Mouse (Mus musculus) intestine, embryonic 15.5 days (tissue): ENCODE data around the gene Ackr3. TPM values are rescaled to one million over a fixed set of nuclear protein-coding genes. Genes with fewer than 3 reads are reported as not detected.
A peak's percentile ranks its signal among the peaks of the same experiment; 100 is the strongest.

ENCODE experiments used
- ATAC-seq: fragments of 200-750 bp; cut with Nextera tagmentation; 2 replicates; pipeline ENCODE4 v1.8.0; 2017; ENCODE audit warnings: moderate TSS enrichment, moderate library complexity
- H3K27ac ChIP-seq: fragments of 300-500 bp; sonication (generic); 2 replicates; pipeline ENCODE4 v1.5.1; 2015; ENCODE audit warnings: mild to moderate bottlenecking, inconsistent platforms
- H3K27me3 ChIP-seq: fragments of 300-500 bp; sonication (generic); replicated peaks from 2 replicates; pipeline ENCODE4 v1.6.1; 2015; ENCODE audit warnings: inconsistent platforms
- H3K36me3 ChIP-seq: fragments of 300-500 bp; sonication (generic); 2 replicates; pipeline ENCODE4 v1.6.1; 2015; ENCODE audit warnings: inconsistent platforms
- H3K4me1 ChIP-seq: fragments of 300-500 bp; sonication (generic); replicated peaks from 2 replicates; pipeline ENCODE4 v1.6.1; 2015; ENCODE audit warnings: inconsistent platforms
- H3K4me2 ChIP-seq: fragments of 300-500 bp; sonication (generic); replicated peaks from 2 replicates; pipeline ENCODE4 v1.6.1; 2015; ENCODE audit warnings: mild to moderate bottlenecking, inconsistent platforms
- H3K4me3 ChIP-seq: fragments of 300-500 bp; sonication (generic); replicated peaks from 2 replicates; pipeline ENCODE4 v1.5.1; 2015; ENCODE audit warnings: inconsistent platforms
- H3K9ac ChIP-seq: fragments of 300-500 bp; sonication (generic); 2 replicates; pipeline ENCODE4 v1.6.1; 2015; ENCODE audit warnings: inconsistent platforms
- H3K9me3 ChIP-seq: fragments of 300-500 bp; sonication (generic); 2 replicates; pipeline ENCODE4 v1.6.1; 2016; ENCODE audit warnings: inconsistent platforms
- WGBS: fragments of 180-500 bp; shearing (Covaris S2); methylation state at CpG from one replicate; pipeline ENCODE4 v1.1.7; 2015; 5-methylcytosine and 5-hydroxymethylcytosine counted together
- polyA plus RNA-seq: library from polyadenylated mRNA; unstranded; fragments of >200 nt; fragmentation: Nextera tagmentation; extraction: Ambion mirVana; gene quantifications from 2 replicates; pipeline ENCODE4 v1.2.1, GENCODE M21; 2015

Ackr3 gene
- polyA plus RNA-seq, 1 experiment from 2014 or later, result 13.0 TPM

DNA sequence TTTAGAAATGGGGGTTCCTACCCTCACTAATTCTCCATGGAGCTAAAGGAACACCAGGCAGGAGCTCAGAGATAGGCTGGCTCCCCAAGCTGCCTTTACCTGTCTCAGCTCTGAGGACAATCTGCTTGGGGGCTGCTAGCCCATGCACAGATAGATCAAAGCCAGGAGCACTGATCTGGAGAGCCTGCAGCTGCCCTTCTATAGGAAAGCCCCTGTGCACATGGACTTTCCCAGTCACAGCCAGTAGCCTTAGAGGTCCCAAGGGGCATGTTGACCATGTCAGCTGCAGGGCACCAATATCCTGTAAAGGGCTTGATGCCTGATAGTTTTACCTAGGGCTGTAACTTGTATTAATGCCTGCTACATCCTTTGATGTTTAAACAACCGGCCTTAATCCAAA, 12.6 kb downstream of the Ackr3 start:
- Histone ChIP-seq H3K9ac (no peak overlapping the region), H3K4me2 (no peak overlapping the region), H3K27me3 (no peaks in the 10 kb centered on the region), H3K36me3 (no peaks in the 10 kb centered on the region), H3K4me3 (no peak overlapping the region), H3K4me1 (no peaks in the 10 kb centered on the region), H3K9me3 (no peaks in the 10 kb centered on the region), H3K27ac (no peak overlapping the region)
- no peak for ATAC-seq
- WGBS, result 55% methylated on average over 1 of the region's 1 CpGs

DNA sequence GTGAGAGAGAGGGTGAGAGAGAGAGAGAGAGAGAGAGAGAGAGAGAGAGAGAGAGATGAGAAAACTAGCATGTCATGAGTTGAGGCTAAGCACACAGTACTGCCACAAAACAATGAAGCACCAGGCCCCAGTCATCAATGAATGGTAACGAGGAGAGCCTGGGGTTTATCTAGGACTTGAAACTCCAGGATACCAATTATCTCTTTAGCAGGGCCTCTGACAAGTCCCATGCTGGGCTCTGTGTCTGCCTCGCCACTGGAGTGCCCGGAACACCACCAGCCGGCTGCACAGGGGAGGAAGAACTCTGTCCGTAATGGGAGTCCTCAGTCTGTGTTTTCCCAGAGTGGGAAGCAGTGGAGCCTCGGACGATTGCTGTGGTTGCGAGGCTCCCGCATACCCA, 16.5 kb downstream of the Ackr3 start:
- Histone ChIP-seq H3K36me3 (no peaks in the 10 kb centered on the region), H3K9ac (no peak overlapping the region), H3K4me3 (no peak overlapping the region), H3K27me3 (no peaks in the 10 kb centered on the region), H3K4me1 (0 out of 2 replicates have a peak, but pooled peaks cover under 1% of the 10 kb centered on the region), H3K4me2 (no peak overlapping the region), H3K27ac (no peak overlapping the region), H3K9me3 (no peaks in the 10 kb centered on the region)
- no peak for ATAC-seq
- 40% methylated on average over 9 of the region's 9 CpGs for WGBS

DNA sequence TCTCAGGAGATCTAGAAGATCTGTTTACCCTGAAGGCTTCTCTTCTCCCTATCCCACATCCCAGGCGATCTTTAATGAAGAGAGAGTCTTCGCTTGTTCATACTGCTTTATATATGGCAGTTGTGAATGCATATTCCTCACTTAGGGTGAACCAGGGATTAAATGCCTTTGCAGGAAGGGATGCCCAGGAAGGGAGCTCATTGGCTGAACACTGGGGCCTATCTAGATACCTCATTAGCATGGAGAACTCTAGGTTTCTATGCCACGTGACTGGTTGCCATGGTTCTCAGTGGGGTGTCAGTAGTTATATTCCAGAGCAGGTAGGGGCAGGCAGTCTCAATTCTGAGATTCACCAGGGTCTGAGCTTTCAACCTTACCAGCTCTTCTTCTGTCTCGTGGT, 17.1 kb downstream of the Ackr3 start:
- no peak overlapping the region for H3K9ac ChIP-seq

DNA sequence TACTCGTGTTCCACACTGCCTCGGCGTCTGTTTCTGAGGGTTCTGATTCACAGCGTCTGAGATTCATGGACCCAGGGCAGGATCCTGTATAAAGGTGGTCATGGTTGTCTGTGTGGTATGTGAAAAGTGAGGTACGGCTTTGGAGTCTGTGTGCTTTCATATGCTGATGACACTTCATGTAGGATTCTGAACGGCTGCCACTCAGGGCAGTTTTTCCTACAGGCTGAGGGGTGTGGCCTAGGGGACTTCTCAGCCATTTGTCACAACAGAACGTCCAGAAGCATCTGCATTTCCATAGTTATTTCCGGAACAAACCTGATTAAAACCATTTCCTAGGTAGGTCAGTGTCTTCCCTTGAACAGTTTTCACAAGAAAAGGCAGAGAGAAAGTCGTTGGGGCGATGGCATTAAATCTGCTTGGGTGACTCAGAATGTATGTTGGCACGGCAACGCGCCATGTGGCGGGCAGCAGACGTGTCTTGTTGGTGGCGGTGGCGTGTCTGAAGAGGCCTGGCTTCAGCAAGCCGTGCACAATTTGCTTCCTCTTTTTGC, 18.1 kb downstream of the Ackr3 start:
- H3K4me1 ChIP-seq, result 0 out of 2 replicates have a peak, but pooled peaks cover 6% of the 10 kb centered on the region
- no peaks in the 10 kb centered on the region for H3K36me3 ChIP-seq
- no peak overlapping the region for H3K4me3 ChIP-seq
- H3K4me2 ChIP-seq, result no peak overlapping the region
- WGBS, result 80% methylated on average over 18 of the region's 18 CpGs
- H3K27me3 ChIP-seq, result no peaks in the 10 kb centered on the region
- no peak for ATAC-seq
- no peaks in the 10 kb centered on the region for H3K9me3 ChIP-seq
- H3K9ac ChIP-seq, result no peak overlapping the region
- no peak overlapping the region for H3K27ac ChIP-seq

More for the DNA sequence above, 17.1 kb downstream of the Ackr3 start:
- 79% methylated on average over 4 of the region's 4 CpGs for WGBS
- H3K4me3 ChIP-seq, result no peak overlapping the region
- no peak overlapping the region for H3K4me2 ChIP-seq
- no peaks in the 10 kb centered on the region for H3K9me3 ChIP-seq
- no peak for ATAC-seq
- no peaks in the 10 kb centered on the region for H3K36me3 ChIP-seq
- H3K27me3 ChIP-seq, result no peaks in the 10 kb centered on the region
- H3K27ac ChIP-seq, result no peak overlapping the region
- H3K4me1 ChIP-seq, result 0 out of 2 replicates have a peak, but pooled peaks cover 6% of the 10 kb centered on the region

DNA sequence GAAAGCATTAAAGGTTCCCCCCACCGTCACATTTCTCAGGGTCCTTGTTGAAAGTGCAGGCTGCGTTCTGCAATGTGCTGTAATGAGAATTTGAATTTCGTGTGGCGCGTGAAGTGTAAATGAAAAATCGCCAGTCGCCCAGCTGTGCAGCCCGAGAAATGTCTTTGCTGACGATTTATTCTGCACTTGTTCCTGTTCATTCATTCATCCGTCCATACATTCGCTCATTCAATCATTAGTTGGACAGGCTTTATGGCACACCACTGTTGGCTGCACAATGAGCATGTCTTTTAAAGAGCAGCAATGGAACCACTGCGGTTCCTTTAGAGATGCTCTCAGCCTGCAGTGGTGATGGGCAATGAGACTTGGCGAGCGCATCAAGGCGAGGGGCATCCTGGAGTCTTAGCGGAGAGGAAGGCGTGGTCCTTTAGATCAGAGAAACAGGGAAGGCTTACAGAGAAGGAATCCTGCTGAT, 18.7 kb downstream of the Ackr3 start:
- no peak overlapping the region for H3K4me2 ChIP-seq
- H3K27ac ChIP-seq, result no peak overlapping the region
- H3K27me3 ChIP-seq, result no peaks in the 10 kb centered on the region
- WGBS, result 88% methylated on average over 17 of the region's 17 CpGs
- 0 out of 2 replicates have a peak, but pooled peaks cover 7% of the 10 kb centered on the region for H3K4me1 ChIP-seq
- no peak overlapping the region for H3K9ac ChIP-seq
- H3K36me3 ChIP-seq, result no peaks in the 10 kb centered on the region
- no peak for ATAC-seq
- no peak overlapping the region for H3K4me3 ChIP-seq
- no peaks in the 10 kb centered on the region for H3K9me3 ChIP-seq

DNA sequence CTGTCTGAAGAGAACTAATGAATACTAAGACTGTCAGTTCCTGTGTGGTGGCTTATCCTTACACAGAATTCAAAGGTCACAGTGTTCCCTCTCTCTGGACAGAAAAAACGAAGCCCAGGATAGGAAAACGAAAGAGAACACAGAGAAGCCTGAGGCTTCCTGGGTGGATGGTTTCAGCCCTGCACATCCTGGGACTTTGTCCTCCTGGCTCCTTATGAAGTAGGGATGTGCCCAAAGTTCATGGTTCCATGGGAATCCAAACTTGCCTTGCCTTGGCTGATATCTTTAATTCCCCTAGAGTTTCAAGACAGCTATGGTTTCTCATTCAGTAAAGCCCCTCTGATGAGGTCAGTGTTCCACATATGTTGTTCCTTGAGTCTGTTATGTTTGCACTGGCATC, 19.2 kb downstream of the Ackr3 start:
- H3K36me3 ChIP-seq, result no peaks in the 10 kb centered on the region
- H3K4me3 ChIP-seq, result no peak overlapping the region
- H3K9ac ChIP-seq, result no peak overlapping the region
- no peaks in the 10 kb centered on the region for H3K27me3 ChIP-seq
- H3K27ac ChIP-seq, result no peak overlapping the region
- no peak overlapping the region for H3K4me2 ChIP-seq
- 0 out of 2 replicates have a peak, but pooled peaks cover 11% of the 10 kb centered on the region for H3K4me1 ChIP-seq
- 75% methylated on average over 2 of the region's 2 CpGs for WGBS
- no peak for ATAC-seq
- H3K9me3 ChIP-seq, result no peaks in the 10 kb centered on the region

DNA sequence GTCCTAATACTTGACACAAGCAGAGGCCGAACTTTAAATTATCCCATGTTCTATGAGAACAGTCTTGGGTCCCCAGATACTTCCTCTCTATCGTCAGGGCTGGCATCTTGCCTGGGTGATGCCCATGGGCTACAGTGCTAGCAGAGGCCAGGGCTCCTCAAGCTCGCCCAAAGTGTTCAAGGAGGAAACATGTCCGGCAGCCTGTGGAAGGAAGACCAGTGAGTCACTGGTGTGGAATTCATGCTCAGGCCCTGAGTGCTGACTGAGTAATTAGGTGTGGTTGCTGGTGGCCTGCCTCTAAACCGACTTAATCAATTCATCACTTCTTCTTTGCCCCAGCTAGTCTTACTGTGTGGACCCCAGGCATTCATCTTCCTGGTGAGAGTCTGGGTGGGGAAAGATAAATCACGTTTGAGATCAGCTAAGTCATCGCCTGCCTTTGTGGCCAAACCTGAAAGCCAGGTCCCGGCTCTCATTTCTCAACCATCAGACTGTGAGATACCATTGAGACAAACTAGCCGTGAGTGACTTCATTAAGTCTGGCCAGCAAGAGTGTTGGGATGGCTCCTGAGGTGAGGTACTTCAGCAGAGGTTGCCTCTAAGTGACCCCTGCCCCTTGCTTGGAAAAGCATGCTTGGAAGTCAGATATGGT, 21.9 kb downstream of the Ackr3 start:
- Histone ChIP-seq H3K9ac (no peak overlapping the region), H3K9me3 (no peaks in the 10 kb centered on the region), H3K27me3 (no peaks in the 10 kb centered on the region), H3K4me1 (0 out of 2 replicates have a peak, but pooled peaks cover 15% of the 10 kb centered on the region), H3K36me3 (no peaks in the 10 kb centered on the region), H3K27ac (no peak overlapping the region), H3K4me2 (no peak overlapping the region), H3K4me3 (no peak overlapping the region)
- 47% methylated on average over 9 of the region's 9 CpGs for WGBS
- ATAC-seq, result peak; percentile 57

DNA sequence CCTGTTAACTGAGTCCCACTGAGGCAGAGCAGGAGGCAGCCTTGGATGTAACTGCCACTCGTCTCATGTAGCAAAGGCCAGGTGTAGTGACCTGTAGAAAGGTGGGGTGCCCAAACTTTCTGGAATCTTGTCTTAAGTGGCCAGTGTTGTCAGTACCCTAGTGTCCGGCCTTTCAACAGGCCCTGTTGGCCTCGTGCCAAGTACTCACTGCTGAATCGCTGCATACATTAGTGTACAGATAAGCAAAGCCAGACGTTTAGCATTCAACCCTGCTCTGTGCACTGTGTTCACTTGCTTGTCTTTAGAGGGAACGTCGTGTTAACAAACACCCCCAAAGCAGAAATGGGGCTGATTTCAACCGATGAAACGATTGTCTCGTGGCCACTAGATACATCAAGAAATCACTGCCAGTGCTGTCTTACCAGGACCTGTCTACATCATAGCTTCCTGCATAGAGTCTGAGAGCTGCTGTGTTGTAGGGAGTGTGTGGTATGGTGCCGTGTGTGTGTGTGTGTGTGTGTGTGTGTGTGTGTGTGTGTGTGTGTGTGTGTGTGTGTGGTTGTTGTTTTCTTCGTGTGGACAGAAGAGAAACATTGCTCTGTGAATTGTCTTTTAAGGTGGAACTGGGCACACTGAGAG, 24.0 kb downstream of the Ackr3 start:
- 29% methylated on average over 12 of the region's 12 CpGs for WGBS
- no peak overlapping the region for H3K4me2 ChIP-seq

DNA sequence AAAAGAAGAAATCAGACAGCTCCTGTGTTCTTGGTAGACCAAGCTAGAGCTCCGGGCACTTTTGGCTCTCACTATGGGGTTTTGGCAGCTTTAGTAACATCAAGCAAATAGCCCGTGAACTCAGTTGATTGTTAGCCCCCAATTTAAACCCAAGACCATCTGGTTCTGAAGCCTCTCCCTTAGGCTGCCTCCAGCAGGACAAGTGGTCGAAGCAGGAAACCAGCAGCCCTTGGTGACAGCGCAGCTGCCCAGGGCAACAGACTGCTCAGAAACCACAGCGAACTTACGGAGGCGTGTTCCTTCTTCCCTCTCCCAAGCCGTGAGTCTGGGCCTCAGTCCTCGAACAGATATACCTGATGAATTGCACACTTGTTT, 24.5 kb downstream of the Ackr3 start:
- Histone ChIP-seq H3K36me3 (no peaks in the 10 kb centered on the region), H3K27ac (no peak overlapping the region), H3K4me2 (no peak overlapping the region), H3K9ac (no peak overlapping the region), H3K27me3 (no peaks in the 10 kb centered on the region), H3K9me3 (no peaks in the 10 kb centered on the region), H3K4me3 (no peak overlapping the region), H3K4me1 (0 out of 2 replicates have a peak, but pooled peaks cover 15% of the 10 kb centered on the region)
- ATAC-seq, result no peak
- 39% methylated on average over 9 of the region's 9 CpGs for WGBS

More for the DNA sequence above, 24.0 kb downstream of the Ackr3 start:
- peak; percentile 66 for ATAC-seq
- H3K36me3 ChIP-seq, result no peaks in the 10 kb centered on the region
- H3K4me1 ChIP-seq, result 0 out of 2 replicates have a peak, but pooled peaks cover 15% of the 10 kb centered on the region
- no peak overlapping the region for H3K4me3 ChIP-seq
- no peaks in the 10 kb centered on the region for H3K27me3 ChIP-seq
- H3K9ac ChIP-seq, result no peak overlapping the region
- no peaks in the 10 kb centered on the region for H3K9me3 ChIP-seq
- H3K27ac ChIP-seq, result no peak overlapping the region

DNA sequence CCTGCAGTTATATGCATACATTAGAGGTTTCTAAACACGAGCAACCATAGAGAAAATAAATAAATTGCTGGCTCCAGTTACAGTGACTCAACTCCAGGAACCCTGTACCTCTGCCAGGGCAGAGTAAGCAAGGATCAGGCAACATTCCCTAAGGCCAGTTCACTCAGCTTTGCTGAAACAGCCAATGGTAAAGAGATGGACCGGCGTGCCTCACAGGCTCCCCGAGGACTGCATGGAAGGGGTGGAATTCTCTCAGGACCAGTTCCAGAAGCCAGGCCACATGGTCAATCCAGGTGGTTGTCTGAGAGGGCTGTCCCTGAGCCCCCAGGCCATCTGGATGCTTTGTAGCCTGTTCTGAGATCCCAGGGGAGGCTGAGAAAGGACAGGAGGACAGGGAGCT, 26.8 kb downstream of the Ackr3 start:
- WGBS, result 85% methylated on average over 4 of the region's 4 CpGs

DNA sequence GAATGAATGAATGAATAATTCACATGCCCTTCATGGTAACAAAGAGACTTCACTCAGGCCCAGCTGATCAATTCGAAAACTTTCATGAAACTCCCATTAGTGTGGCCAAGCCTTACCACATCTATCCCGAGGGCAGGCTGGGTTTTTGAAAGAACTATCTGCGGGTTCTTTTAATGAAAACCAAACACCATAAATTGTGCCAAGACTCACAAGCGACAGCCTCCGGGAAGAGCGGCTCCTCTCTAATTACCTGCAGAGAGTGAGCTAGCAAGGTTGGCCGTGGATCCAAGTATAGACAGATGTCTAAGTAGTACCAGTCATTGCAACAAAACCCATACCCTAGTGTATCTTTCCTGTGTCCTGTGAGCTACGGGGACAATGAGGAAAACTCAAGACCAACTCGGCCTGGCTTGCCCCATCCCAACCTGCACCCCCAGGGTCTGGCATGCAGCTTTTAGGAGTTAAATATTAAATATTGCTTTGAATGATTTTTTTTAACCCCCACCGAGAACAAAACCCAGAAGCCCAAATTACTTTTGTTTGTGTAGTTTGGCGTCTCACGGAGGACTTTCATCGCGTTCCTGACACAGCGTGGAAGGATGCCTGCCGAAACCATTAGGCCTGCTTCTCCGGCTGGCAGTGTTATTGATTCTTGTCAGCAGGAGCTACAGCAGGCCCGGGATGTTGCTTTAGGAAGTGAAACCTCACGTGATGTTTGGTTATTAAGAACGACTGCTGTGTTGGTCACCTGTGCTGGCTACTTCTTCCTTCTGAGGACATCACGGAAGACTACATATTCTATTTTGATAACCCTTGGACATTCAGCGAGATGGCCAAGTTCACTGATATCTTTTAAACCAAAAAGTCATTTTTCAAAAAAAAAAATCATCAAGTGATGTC, 28.1 kb downstream of the Ackr3 start:
- Histone ChIP-seq H3K27me3 (no peaks in the 10 kb centered on the region), H3K36me3 (no peaks in the 10 kb centered on the region), H3K4me2 (no peak overlapping the region), H3K4me1 (0 out of 2 replicates have a peak, but pooled peaks cover 9% of the 10 kb centered on the region), H3K9me3 (no peaks in the 10 kb centered on the region), H3K9ac (no peak overlapping the region), H3K4me3 (no peak overlapping the region), H3K27ac (no peak overlapping the region)
- ATAC-seq, result no peak
- 58% methylated on average over 22 of the region's 22 CpGs for WGBS

More for the DNA sequence above, 26.8 kb downstream of the Ackr3 start:
- Histone ChIP-seq H3K9me3 (no peaks in the 10 kb centered on the region), H3K27me3 (no peaks in the 10 kb centered on the region), H3K27ac (no peak overlapping the region), H3K4me3 (no peak overlapping the region), H3K4me2 (no peak overlapping the region), H3K9ac (no peak overlapping the region), H3K4me1 (0 out of 2 replicates have a peak, but pooled peaks cover 11% of the 10 kb centered on the region), H3K36me3 (no peaks in the 10 kb centered on the region)
- no peak for ATAC-seq

DNA sequence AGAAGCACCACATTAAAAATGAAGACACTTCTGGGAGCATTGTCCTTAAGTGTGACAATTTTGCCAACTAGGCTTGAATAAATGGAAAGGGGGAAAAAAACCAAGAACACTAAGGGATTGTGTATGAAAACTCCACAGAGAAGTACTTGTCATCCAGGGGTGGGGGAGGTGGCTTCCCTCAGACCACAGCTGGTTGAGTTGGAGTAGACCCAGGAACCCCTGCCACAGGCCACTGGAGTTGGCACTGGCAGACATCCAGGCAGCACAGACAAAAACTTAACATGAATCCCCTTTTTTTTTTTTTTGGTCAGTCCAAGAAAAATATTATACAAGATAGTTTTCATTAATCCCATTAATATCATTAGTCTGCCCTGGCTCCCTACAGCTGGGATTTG, 28.7 kb downstream of the Ackr3 start:
- Histone ChIP-seq H3K27ac (no peak overlapping the region), H3K9me3 (no peaks in the 10 kb centered on the region), H3K27me3 (no peaks in the 10 kb centered on the region), H3K9ac (no peak overlapping the region), H3K4me2 (no peak overlapping the region), H3K4me1 (0 out of 2 replicates have a peak, but pooled peaks cover 8% of the 10 kb centered on the region), H3K4me3 (no peak overlapping the region), H3K36me3 (no peaks in the 10 kb centered on the region)
- no peak for ATAC-seq
